ENCODE assay signal across 13 mouse cellular contexts in genomic region chr11:28999196-28999595, GRCm38 (mm10).
"Had no signal": no experiment of that assay in that cellular context is flagged by ENCODE, and none has a peak within 500 bp of the region (broad histone marks: within the 10 kb centered on the region; RNA-seq: fewer than 3 reads in every experiment).

No protein-coding gene starts in this region.

- H3K36me3 ChIP-seq: liver, embryonic 13.5 days; lung, embryonic 15.5 days; midbrain, embryonic 15.5 days; neural tube, embryonic 12.5 days had no signal

- H3K9ac ChIP-seq: liver, embryonic 13.5 days; liver, postnatal 0 days; lung, embryonic 15.5 days; midbrain, embryonic 15.5 days; neural tube, embryonic 12.5 days had no signal

- H3K27ac ChIP-seq: layer of hippocampus, adult 2 months; liver, embryonic 13.5 days; lung, embryonic 15.5 days; macrophage; midbrain, embryonic 15.5 days; neural tube, embryonic 12.5 days; stomach, postnatal 0 days had no signal

- H3K27me3 ChIP-seq: liver, embryonic 13.5 days; lung, embryonic 15.5 days; megakaryocyte, embryonic 14.5 days; midbrain, embryonic 15.5 days; neural tube, embryonic 12.5 days had no signal

- DNase-seq: left cerebral cortex, postnatal 4 days; liver; liver, embryonic 13.5 days; liver, postnatal 0 days; lung, postnatal 14 days had no signal

- H3K4me1 ChIP-seq: liver, embryonic 13.5 days; lung, embryonic 15.5 days; megakaryocyte, embryonic 14.5 days; midbrain, embryonic 15.5 days; neural tube, embryonic 12.5 days had no signal

- H3K4me2 ChIP-seq: liver, embryonic 13.5 days; lung, embryonic 15.5 days; midbrain, embryonic 11.5 days; midbrain, embryonic 15.5 days; neural tube, embryonic 12.5 days had no signal

- ATAC-seq: liver, postnatal 0 days; midbrain, embryonic 15.5 days had no signal

- H3K4me3 ChIP-seq: layer of hippocampus, adult 2 months; liver, embryonic 13.5 days; lung, embryonic 15.5 days; megakaryocyte, embryonic 14.5 days; midbrain, embryonic 15.5 days; neural tube, embryonic 12.5 days had no signal

- H3K9me3 ChIP-seq: liver, embryonic 13.5 days; lung, embryonic 15.5 days; megakaryocyte, embryonic 14.5 days; midbrain, embryonic 15.5 days; neural tube, embryonic 12.5 days had no signal
